Mouse (Mus musculus): ENCODE measurements around the gene Cfap73. TPM values are rescaled to one million over a fixed set of nuclear protein-coding genes. Genes with fewer than 3 reads are reported as not detected.

The Cfap73 gene
- total RNA-seq, 2 experiments from 2014 or later: 0.52 TPM; not detected in 1

- Histone ChIP-seq H3K27ac (no peak overlapping the region), H3K4me3 (no peak overlapping the region)
- intact Hi-C loops (cut with DNase I): no loop called here
- TF ChIP-seq CTCF (IDR thresholded peaks at IDR 0.05): peak; percentile 45
- DNase-seq (ENCODE audit: extremely low spot score in 1 of 2, low spot score in 2 of 2): no peak
These were observed 43.6 kb downstream of the Cfap73 start for GRCm38 (mm10) chr5:120590356-120591010.

GRCm38 (mm10) chr5:120588569-120589094 lies 45.4 kb downstream of the Cfap73 start, which contains the start of the genes Tpcn1 and Iqcd:
Gene Tpcn1, minus strand, starts transcription at chr5:120588673.
Gene Iqcd, plus strand, starts transcription at chr5:120589016.
- Histone ChIP-seq H3K4me3 (peak within 1 kb of the TSS; percentile 89), H3K27ac (peak within 1 kb of the TSS; percentile 92)
- intact Hi-C loops (cut with DNase I): loop anchor here (5.0 kb wide), 1 partner anchor 86 kb away; the partner anchor contains the start of gene Plbd2
- TF ChIP-seq CTCF (IDR thresholded peaks at IDR 0.05): peak; percentile 39
- peak; percentile 98 to 99 for DNase-seq (ENCODE audit: extremely low spot score in 1 of 2, low spot score in 2 of 2)

GRCm38 (mm10) chr5:120587940-120588568 lies 46.0 kb downstream of the Cfap73 start:
- TF ChIP-seq CTCF (IDR thresholded peaks at IDR 0.05): no peak
- DNase-seq (ENCODE audit: extremely low spot score in 1 of 2, low spot score in 2 of 2): no peak
- Histone ChIP-seq H3K4me3 (peak overlapping the region; percentile 89), H3K27ac (peak overlapping the region; percentile 92)
- intact Hi-C loops (cut with DNase I): loop anchor here (2.0 to 5.0 kb wide), 2 partner anchors 21 to 86 kb away; partner anchors contain the start of gene Plbd2

- intact Hi-C loops (cut with DNase I): loop anchor here (2.0 to 5.0 kb wide), 2 partner anchors 21 to 85 kb away; partner anchors contain the start of gene Plbd2
- DNase-seq (ENCODE audit: extremely low spot score in 1 of 2, low spot score in 2 of 2): no peak
- Histone ChIP-seq H3K4me3 (peak overlapping the region; percentile 89), H3K27ac (peak overlapping the region; percentile 92)
- no peak for TF ChIP-seq CTCF (IDR thresholded peaks at IDR 0.05)
These were observed 46.5 kb downstream of the Cfap73 start for GRCm38 (mm10) chr5:120587616-120587926.

GRCm38 (mm10) chr5:120586741-120587615 lies 47.1 kb downstream of the Cfap73 start:
- intact Hi-C loops (cut with DNase I): loop anchor here (2.0 to 5.0 kb wide), 2 partner anchors 20 to 85 kb away; partner anchors contain the start of gene Plbd2
- Histone ChIP-seq H3K27ac (peak overlapping the region; percentile 92), H3K4me3 (peak overlapping the region; percentile 89)
- no peak for DNase-seq (ENCODE audit: extremely low spot score in 1 of 2, low spot score in 2 of 2)
- TF ChIP-seq CTCF (IDR thresholded peaks at IDR 0.05): no peak

DNA sequence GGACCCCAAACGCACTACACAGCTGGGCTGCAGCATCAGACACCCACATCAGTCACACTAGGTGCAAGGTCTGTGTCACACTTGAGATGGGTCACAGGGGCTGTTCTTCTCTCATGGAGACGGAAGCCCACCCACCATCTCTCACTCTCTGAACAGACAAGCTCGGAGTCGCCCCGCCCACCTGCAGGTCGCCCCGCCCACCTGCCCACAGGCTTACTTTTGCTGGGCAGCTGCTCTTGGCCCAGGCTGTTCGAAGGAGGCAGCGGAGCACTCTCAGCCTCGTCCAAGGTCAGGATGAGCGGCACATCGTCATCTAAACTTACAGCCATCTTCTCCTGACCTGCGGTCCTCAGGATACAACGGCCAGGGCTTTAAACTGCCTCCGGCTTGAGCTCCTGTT lies 49.1 kb downstream of the Cfap73 start:
- no peak overlapping the region for H3K27ac ChIP-seq
- intact Hi-C loops (cut with DNase I): loop anchor here (5.0 kb wide), 1 partner anchor 83 kb away; the partner anchor contains the start of gene Plbd2
- H3K4me3 ChIP-seq: no peak overlapping the region
- TF ChIP-seq CTCF (IDR thresholded peaks at IDR 0.05): no peak
- no peak for DNase-seq (ENCODE audit: extremely low spot score in 1 of 2, low spot score in 2 of 2)

DNA sequence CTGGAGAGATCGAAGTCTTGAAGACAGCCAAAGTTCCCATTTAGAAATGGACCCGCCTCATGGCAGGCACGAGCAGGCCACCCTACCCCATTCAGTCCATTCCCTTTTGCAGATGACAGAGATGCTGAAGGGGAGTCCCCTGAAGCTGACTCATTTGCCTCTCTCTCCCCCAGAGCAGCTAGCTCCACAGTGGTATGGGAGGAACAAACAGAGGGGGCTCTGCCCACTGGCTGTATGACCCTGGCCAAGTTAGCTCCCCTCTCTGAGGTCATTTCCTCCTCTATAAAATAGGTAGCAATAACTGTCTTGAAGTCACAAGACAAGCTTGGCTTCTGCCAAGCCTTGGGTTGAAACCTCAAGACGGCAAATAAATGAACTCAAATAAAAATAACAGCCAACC lies 50.5 kb downstream of the Cfap73 start:
- no peak overlapping the region for H3K4me3 ChIP-seq
- no peak for DNase-seq (ENCODE audit: extremely low spot score in 1 of 2, low spot score in 2 of 2)
- intact Hi-C loops (cut with DNase I): no loop called here

DNA sequence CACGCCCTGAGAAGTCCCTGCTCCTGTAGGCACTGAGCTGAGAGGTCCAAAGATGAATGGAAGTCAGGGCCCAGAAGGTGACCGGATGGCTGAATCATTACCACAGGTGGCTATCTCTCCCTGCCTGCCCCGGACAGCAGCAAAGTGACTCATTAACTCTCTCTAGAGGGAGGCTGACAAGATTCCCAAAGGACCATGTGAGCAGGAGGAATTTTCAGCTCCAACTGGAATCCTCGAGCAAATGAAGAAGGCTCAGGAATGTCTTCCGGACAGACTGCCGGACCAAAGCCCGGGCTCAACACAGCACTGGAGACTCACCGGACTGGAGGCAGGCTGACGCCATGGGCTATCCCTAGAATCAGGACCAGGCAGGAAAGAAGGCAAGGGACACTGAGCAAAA lies 52.0 kb downstream of the Cfap73 start:
- intact Hi-C loops (cut with DNase I): no loop called here
- TF ChIP-seq CTCF (IDR thresholded peaks at IDR 0.05): no peak

More for the DNA sequence above, 50.5 kb downstream of the Cfap73 start:
- H3K27ac ChIP-seq: no peak overlapping the region
- TF ChIP-seq CTCF (IDR thresholded peaks at IDR 0.05): no peak

GRCm38 (mm10) chr5:120579898-120580626 lies 54.0 kb downstream of the Cfap73 start:
- no peak for TF ChIP-seq CTCF (IDR thresholded peaks at IDR 0.05)
- Histone ChIP-seq H3K27ac (no peak overlapping the region), H3K4me3 (no peak overlapping the region)
- no peak for DNase-seq (ENCODE audit: extremely low spot score in 1 of 2, low spot score in 2 of 2)
- intact Hi-C loops (cut with DNase I): no loop called here

More for the DNA sequence above, 52.0 kb downstream of the Cfap73 start:
- H3K27ac ChIP-seq: no peak overlapping the region
- H3K4me3 ChIP-seq: no peak overlapping the region
- DNase-seq (ENCODE audit: extremely low spot score in 1 of 2, low spot score in 2 of 2): no peak

DNA sequence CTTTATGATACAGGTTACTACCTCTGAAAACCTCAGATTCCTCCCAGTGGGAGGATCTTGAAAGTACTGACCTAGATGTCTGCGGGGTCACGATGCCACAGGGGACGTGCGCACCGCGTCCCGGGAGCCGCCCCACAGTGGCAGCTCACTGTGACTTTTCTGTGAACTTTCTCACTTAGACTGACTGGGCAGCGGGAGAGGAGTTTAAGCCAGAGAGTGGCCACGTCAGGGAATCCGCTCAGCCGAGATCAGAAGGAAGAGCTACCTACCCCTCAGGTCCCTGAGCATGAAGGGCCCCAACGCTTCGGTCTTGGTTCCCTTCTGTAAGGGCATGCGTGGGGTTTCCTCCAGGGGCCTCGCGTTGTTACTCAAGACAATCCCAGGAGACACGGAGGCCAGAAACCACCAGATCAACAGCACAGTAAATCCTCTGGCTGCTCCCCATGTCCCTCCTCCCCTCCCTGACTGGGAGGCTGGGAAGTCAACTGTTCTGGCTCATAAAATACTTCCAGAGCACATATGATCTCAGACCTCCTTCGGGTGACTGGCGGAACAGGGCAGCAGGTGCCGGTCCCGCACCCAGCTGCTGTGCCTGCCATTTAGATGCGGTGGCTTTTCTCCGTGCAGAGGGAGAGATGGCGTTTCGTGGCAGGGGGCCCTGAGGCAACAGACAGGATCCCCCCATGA lies 54.7 kb downstream of the Cfap73 start:
- TF ChIP-seq CTCF (IDR thresholded peaks at IDR 0.05): no peak
- Histone ChIP-seq H3K27ac (no peak overlapping the region), H3K4me3 (no peak overlapping the region)
- no peak for DNase-seq (ENCODE audit: extremely low spot score in 1 of 2, low spot score in 2 of 2)
- intact Hi-C loops (cut with DNase I): no loop called here
